Mouse (Mus musculus) gastrocnemius, postnatal 14 days (tissue): ENCODE measurements at regions not wholly inside any gene's neighbourhood (a gene's known extent, or its start where the extent isn't known, plus 50 kb on each side); places are given as distances from the start of the nearest gene placed in this dataset.

Experiments
- DNase-seq: peaks from one replicate; pipeline ENCODE4 v3.0.0; 2021; ENCODE audit warnings: mixed read lengths
- intact Hi-C: fragments of 180-260 bp; cut with DNase I; formaldehyde crosslinking; loops from one replicate; pipeline ENCODE4 v1.15.1; 2025; ENCODE audit warnings: low total_unique reads

- DNase-seq, result no peak
- intact Hi-C loops, result no loop called here
Measured at GRCm38 (mm10) chr16:52799715-52800392, 346.0 kb upstream of the Alcam start.

DNA sequence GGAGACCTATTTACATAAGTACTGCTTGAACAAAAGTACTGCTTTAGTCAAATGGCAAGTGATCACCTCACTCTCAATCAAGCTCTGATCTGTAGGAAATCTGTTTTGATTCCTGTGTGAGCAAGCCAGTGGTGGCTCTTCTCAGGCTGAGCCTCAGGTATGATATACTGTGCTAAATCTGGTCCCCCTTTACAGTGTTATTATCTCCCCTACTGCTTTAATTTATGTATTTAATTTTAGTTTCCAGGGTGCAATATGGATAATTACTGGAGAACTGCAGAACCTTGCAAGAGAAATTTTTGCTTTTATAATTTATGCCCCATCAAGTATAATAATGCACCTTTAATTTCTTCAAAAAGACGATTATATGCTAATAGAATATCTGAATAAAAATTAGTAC lies 341.3 kb upstream of the Alcam start:
- intact Hi-C loops, result no loop called here
- no peak for DNase-seq

DNA sequence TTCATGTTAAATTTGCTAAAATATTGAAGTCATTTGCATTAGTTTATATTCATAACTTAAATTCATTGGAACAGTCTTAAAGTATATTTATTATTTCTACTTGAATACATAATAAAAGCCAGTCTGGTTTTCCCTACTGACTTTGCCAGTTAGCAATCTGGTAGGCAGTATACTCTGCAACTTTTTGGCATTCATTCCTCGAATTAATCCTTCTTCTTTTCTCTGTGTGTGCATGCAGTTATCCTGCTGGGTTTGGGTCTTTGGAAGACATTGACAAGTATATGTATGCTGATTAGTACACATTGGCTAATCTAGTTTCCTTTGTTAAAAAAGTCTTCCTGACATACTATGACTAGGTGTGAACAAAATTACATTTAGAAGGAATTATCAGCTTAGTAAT lies 336.1 kb upstream of the Alcam start:
- intact Hi-C loops, result no loop called here
- no peak for DNase-seq

GRCm38 (mm10) chr16:52747744-52748143 lies 293.9 kb upstream of the Alcam start:
- DNase-seq, result no peak
- intact Hi-C loops, result no loop called here

GRCm38 (mm10) chr16:52746186-52746585 lies 292.3 kb upstream of the Alcam start:
- DNase-seq, result no peak
- intact Hi-C loops, result no loop called here

DNA sequence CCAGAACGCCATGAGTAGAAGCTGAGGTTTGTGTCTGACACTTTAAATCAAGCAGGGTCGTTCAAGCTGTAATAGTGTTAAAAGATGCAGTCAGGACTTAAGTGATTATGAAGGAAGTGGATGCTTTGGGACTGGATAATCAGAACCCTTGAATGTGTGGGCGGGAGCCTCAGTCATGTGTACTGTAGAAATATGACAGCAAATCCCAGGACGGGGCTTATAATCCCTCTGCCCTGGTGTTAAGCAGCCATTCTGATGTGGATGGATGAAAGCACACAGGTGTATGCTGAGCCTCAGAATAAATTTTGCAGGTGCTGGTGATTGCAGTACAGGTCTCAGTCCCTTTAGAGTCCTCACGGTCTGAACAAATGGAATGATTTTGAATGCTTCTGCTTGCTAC lies 290.8 kb upstream of the Alcam start:
- DNase-seq, result no peak
- intact Hi-C loops, result no loop called here

- DNase-seq, result no peak
- intact Hi-C loops, result no loop called here
Measured at GRCm38 (mm10) chr16:52742166-52742565, 288.3 kb upstream of the Alcam start.

- no peak for DNase-seq
- intact Hi-C loops, result no loop called here
Measured at GRCm38 (mm10) chr16:52726120-52726844, 272.4 kb upstream of the Alcam start.

GRCm38 (mm10) chr16:52718231-52718932 lies 264.5 kb upstream of the Alcam start:
- no peak for DNase-seq
- intact Hi-C loops, result no loop called here

- intact Hi-C loops, result no loop called here
Measured at GRCm38 (mm10) chr16:52690272-52690671, 236.4 kb upstream of the Alcam start.

DNA sequence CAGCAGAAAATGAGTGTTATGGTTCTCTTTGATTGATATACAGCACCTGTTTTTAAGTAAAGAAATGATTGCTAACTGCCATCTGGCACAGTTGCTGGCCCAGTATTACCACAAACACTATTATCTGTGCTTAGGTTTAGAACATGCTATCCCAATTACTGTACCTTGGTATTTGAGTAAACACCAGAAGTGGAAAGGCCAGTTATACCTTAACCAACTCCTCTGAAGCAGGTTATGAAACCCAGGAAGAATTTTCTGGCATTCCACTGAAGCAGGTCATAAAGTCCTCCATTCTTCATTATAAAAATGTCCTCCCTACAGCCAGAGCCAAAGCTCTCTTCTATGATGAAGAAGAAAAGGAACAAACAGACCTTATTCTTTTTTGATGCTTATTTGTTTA lies 201.0 kb upstream of the Alcam start:
- no peak for DNase-seq
- intact Hi-C loops, result no loop called here

More at GRCm38 (mm10) chr16:52690272-52690671, 236.4 kb upstream of the Alcam start:
- no peak for DNase-seq
